ENCODE assay signal across 13 mouse cellular contexts in the genomic region with DNA sequence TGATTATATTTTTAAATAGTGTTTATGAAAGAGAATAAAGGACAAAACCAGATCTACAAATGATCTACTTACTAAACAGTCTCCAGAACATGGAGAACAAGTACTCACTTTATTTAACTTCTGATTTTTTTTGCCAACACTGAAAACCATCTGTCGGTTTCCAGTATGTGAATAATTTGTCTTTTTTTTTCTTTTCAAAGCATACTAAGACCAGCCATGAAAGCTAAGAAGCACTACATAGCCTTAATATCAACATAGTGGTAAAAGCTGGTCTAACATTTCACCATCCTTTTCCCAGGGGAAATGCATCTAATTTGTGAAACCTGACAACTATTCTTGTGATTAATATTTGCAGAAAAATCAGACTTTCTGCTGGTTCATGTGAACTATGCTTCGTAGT.
"Had no signal": no experiment of that assay in that cellular context is flagged by ENCODE, and none has a peak within 500 bp of the region (broad histone marks: within the 10 kb centered on the region; RNA-seq: fewer than 3 reads in every experiment).

No protein-coding gene starts in this region.

- H3K27ac ChIP-seq: kidney, postnatal 0 days; limb, embryonic 10.5 days; midbrain, embryonic 10.5 days; neural tube, embryonic 12.5 days had no signal

- H3K36me3 ChIP-seq: limb, embryonic 10.5 days; midbrain, embryonic 10.5 days; neural tube, embryonic 12.5 days had no signal

- H3K4me2 ChIP-seq: liver, embryonic 11.5 days; lung, embryonic 14.5 days; neural tube, embryonic 12.5 days had no signal

- H3K4me1 ChIP-seq: limb, embryonic 10.5 days; midbrain, embryonic 10.5 days; neural tube, embryonic 12.5 days had no signal

- H3K4me3 ChIP-seq: limb, embryonic 10.5 days; midbrain, embryonic 10.5 days; neural tube, embryonic 12.5 days had no signal

- H3K27me3 ChIP-seq: neural tube, embryonic 12.5 days had no signal

- H3K9me3 ChIP-seq: limb, embryonic 10.5 days; midbrain, embryonic 10.5 days; neural tube, embryonic 12.5 days had no signal

- DNase-seq: kidney, adult 9 months; layer of hippocampus, adult 9-11 months; lung, embryonic 14.5 days; lung, postnatal 10 days; lung, postnatal 4 days; midbrain, embryonic 14.5 days; right cerebral cortex, postnatal 4 days; thymus, postnatal 36 days had no signal

- H3K9ac ChIP-seq: lung, embryonic 14.5 days; neural tube, embryonic 12.5 days had no signal
